In the genomic region with DNA sequence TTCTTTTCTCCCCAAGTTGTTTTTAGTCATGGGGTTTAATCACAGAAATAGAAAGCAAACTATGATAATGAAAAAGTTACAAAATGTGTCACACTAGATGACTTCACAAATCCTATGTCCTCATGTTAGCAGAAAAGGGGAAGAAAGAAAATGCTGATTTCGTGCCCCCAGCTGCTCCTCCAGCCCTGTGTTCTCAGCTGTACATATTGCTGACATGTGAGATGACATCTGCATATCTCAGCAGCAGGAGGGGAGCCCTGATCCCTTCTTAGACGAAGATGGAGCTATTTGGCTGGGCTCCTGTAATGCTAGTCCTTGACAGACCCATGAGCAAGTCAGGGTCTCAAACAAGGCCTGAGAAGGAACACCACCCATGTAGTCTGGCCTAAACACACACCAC, we compare ENCODE assay signal across 16 mouse cellular contexts.
"Had no signal": no experiment of that assay in that cellular context is flagged by ENCODE, and none has a peak within 500 bp of the region (broad histone marks: within the 10 kb centered on the region; RNA-seq: fewer than 3 reads in every experiment).

No protein-coding gene starts in this region.

- H3K27ac ChIP-seq: kidney, postnatal 0 days; limb, embryonic 12.5 days; liver, embryonic 13.5 days; lung, embryonic 15.5 days; midbrain, embryonic 12.5 days had no signal

- H3K9ac ChIP-seq: limb, embryonic 12.5 days; liver, embryonic 13.5 days; liver, postnatal 0 days; lung, embryonic 15.5 days; midbrain, embryonic 12.5 days had no signal

- H3K36me3 ChIP-seq: limb, embryonic 12.5 days; liver, embryonic 13.5 days; lung, embryonic 15.5 days; midbrain, embryonic 12.5 days had no signal

- H3K4me1 ChIP-seq: limb, embryonic 12.5 days; liver, embryonic 13.5 days; lung, embryonic 15.5 days; midbrain, embryonic 12.5 days had no signal

- DNase-seq: kidney, adult 9 months; kidney, postnatal 36 days; layer of hippocampus, adult 9-11 months; layer of hippocampus, postnatal 36 days; liver; liver, embryonic 13.5 days; liver, postnatal 0 days; lung, postnatal 14 days; right cerebral cortex, postnatal 14 days; thymus, adult 18-20 months; thymus, postnatal 14 days had no signal

- H3K9me3 ChIP-seq: limb, embryonic 12.5 days; liver, embryonic 13.5 days; lung, embryonic 15.5 days; midbrain, embryonic 12.5 days had no signal

- H3K4me3 ChIP-seq: limb, embryonic 12.5 days; liver, embryonic 13.5 days; lung, embryonic 15.5 days; midbrain, embryonic 12.5 days had no signal

- ATAC-seq: liver, postnatal 0 days; midbrain, embryonic 16.5 days had no signal

- H3K27me3 ChIP-seq: limb, embryonic 12.5 days; liver, embryonic 13.5 days; lung, embryonic 15.5 days; midbrain, embryonic 12.5 days had no signal
